Comparison of ENCODE assay signal across 8 mouse cellular contexts in the genomic region with DNA sequence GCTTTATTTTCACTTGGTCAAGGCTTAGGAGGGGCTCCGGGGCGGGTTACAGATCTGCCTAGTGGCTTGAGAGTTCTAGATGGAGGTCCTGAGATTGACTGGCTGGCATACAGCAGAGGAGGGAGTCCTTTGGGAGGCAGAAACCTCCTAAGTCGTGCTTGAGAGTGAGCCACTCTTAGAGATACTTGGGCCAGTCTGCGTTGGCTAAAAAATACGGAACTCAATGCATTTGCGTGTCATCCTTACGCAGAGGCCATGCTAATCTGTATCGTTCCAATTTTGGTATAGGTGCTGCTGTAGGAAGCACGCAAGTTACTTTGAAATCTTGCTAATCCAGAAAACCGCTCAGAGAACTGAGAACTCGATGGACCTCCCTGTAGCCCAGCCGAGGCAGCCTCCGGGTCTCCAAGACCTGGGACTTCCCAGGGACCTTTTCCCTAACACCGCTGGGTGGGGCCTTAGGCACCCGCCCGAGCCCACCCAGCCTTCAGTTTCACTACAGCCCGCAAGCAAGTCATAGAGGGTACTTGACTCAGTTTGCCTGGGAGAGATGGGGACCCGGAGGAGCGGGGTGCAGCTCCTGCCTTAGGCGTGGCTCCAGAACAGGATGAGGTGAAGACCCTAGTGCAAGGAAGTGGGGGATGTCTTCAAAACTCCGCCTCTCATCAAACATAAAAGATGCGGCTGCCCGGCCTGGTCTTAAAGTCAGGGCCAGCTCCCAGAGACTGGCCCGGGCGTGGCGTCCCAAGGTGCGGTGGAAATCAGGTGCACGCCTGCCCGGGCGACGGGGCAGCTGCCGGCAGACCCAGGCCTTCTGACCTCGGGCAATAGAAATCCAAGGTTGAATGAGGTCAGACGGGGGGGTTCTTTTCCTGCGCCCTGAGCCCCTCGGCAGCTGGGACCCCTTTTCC. TPM values are rescaled to one million over a fixed set of nuclear protein-coding genes. Genes with fewer than 3 reads are reported as not detected.
A peak's percentile ranks its signal among the peaks of the same experiment; 100 is the strongest.
DNase-seq lines count a peak whose midpoint lies in the region; ATAC-seq and TF ChIP-seq lines count a peak whose summit lies in the region.

No protein-coding gene starts in this region.

- no peak for TF ChIP-seq CTCF in embryonic fibroblast, embryonic 13.5 days (IDR thresholded peaks at IDR 0.05; ENCODE audit: borderline replicate concordance, insufficient read depth, low read length)
- TF ChIP-seq CTCF in olfactory bulb, adult 2 months (IDR thresholded peaks at IDR 0.05; ENCODE audit: insufficient read depth, low read depth, low read length): no peak

- H3K9ac ChIP-seq in limb, embryonic 13.5 days: peak overlapping the region; percentile 91

- H3K27me3 ChIP-seq in limb, embryonic 13.5 days: no peaks in the 10 kb centered on the region

- H3K4me3 ChIP-seq in embryonic fibroblast, embryonic 13.5 days (ENCODE audit: insufficient read depth, low read length): peak overlapping the region; percentile 99
- H3K4me3 ChIP-seq in limb, embryonic 13.5 days: peak overlapping the region; percentile 96
- H3K4me3 ChIP-seq in olfactory bulb, adult 2 months (ENCODE audit: insufficient read depth, low read depth, low read length): peak overlapping the region; percentile 73

- WGBS in limb, embryonic 13.5 days: 4% methylated on average over 36 of the region's 36 CpGs
- 6% methylated on average over 36 of the region's 36 CpGs for WGBS in olfactory bulb, adult 2 months

- H3K27ac ChIP-seq in embryonic fibroblast, embryonic 13.5 days (ENCODE audit: insufficient read depth, low read length): peak overlapping the region; percentile 95
- H3K27ac ChIP-seq in limb, embryonic 13.5 days: peak overlapping the region; percentile 88
- H3K27ac ChIP-seq in olfactory bulb, adult 2 months (ENCODE audit: insufficient read depth, low read depth, low read length): no peak overlapping the region

- no peaks in the 10 kb centered on the region for H3K9me3 ChIP-seq in limb, embryonic 13.5 days

- H3K4me2 ChIP-seq in limb, embryonic 13.5 days (replicated peaks): peak overlapping the region; percentile 95

- peaks cover 13% of the 10 kb centered on the region for H3K4me1 ChIP-seq in embryonic fibroblast, embryonic 13.5 days (ENCODE audit: control insufficient read depth, insufficient read depth, low read length)
- peaks cover 54% of the 10 kb centered on the region for H3K4me1 ChIP-seq in limb, embryonic 13.5 days
- H3K4me1 ChIP-seq in olfactory bulb, adult 2 months (ENCODE audit: control insufficient read depth, insufficient read depth, low read length): peaks cover 40% of the 10 kb centered on the region

- H3K36me3 ChIP-seq in limb, embryonic 13.5 days: no peaks in the 10 kb centered on the region

- no peak; the same call in 1 of the 2 replicates for TF ChIP-seq POLR2A in embryonic fibroblast, embryonic 13.5 days (IDR thresholded peaks at IDR 0.05; ENCODE audit: low read depth, low read length)
- no peak for TF ChIP-seq POLR2A in olfactory bulb, adult 2 months (IDR thresholded peaks at IDR 0.05; ENCODE audit: insufficient read depth, low read depth, low read length)

- no peak for ATAC-seq in limb, embryonic 13.5 days (ENCODE audit: low FRiP score, low read depth)

- DNase-seq in adrenal gland, postnatal 14 days: peak; percentile 30
- DNase-seq in adrenal gland, postnatal 10 days: no peak
- DNase-seq in 416B (ENCODE audit: low read depth): peak; percentile 63
- no peak for DNase-seq in retina, embryonic 14.5 days (ENCODE audit: low spot score)
- DNase-seq in cerebellum, postnatal 4 days (ENCODE audit: low spot score in 2 of 2): no peak

RNA-seq across cellular contexts. Expression of a gene that starts 1.3 kb away (rescaled TPM):
- 280 and 301 TPM in 2 replicates for total RNA-seq in adrenal gland, postnatal 14 days (2021)
- 100 to 1,000 TPM; 222 to 260 TPM for total RNA-seq in adrenal gland, postnatal 10 days (2021)
- polyA plus RNA-seq in embryonic fibroblast, embryonic 13.5 days (2011; ENCODE audit: insufficient read length, low read depth, missing spikeins): 718 and 1,071 TPM in 2 replicates
- 34.1 and 38.1 TPM in 2 replicates for polyA plus RNA-seq in limb, embryonic 13.5 days (2015; fragmentation: Nextera tagmentation; extraction: Ambion mirVana)
- polyA plus RNA-seq in olfactory bulb, adult 2 months (2012; ENCODE audit: insufficient read depth, insufficient read length, low replicate concordance, missing spikeins): 307 and 350 TPM in 2 replicates

Comparison
In these comparisons a context has a peak if more than half of its experiments do, and no peak if none do; other contexts are left out.
1. DNase-seq: peak in adrenal gland, postnatal 14 days (single experiment) and 416B (single experiment); none in adrenal gland, postnatal 10 days (single experiment), retina, embryonic 14.5 days (single experiment) and cerebellum, postnatal 4 days (0 of 2).
2. Peak in every context shown above with its lines, with median percentiles within 50 percentile points of each other: H3K4me3 ChIP-seq.